Mouse (Mus musculus): ENCODE measurements at regions not wholly inside any gene's neighbourhood (a gene's known extent, or its start where the extent isn't known, plus 50 kb on each side); places are given as distances from the start of the nearest gene placed in this dataset.

DNA sequence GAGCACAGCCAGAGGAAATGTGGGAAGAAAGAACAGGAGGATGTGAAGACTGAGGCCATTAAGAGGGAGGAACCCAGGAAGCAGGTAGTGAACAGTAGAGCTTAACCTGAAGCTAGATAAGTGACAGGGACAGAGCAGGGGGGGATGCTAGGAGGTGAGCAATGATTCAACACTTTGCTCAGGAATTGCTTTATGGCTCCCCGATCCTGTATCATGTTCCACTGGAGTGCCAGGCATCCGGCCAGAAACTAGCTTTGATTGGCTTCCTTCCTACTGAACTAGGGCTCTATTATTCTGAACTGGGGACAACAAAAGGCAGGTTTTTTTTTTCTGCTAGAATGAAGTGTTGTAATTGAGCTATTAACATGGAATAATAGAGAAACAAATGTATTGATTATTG is 493.1 kb upstream of the Fat3 start:
- DNase-seq = no peak

DNA sequence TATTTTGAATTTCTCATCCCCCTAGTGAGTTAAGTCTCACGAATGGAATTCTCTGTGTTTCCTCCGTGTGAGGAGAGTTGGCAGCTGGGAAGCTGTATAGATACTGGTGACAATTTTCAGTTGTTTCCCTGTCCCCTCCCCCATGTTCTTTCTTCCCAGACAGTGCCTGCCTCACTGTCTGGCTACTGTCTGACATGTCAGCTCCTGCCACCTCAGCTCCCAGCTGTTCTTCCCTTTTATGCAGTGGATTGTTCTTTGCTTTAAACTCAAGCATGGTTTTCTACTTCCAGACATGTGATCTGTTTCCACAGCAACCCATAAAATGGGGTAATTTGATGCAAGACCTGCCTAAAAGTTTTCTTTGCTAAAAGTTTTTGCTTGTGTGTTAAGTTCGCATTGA is 487.0 kb upstream of the Fat3 start:
- peak; percentile 23 for DNase-seq

DNA sequence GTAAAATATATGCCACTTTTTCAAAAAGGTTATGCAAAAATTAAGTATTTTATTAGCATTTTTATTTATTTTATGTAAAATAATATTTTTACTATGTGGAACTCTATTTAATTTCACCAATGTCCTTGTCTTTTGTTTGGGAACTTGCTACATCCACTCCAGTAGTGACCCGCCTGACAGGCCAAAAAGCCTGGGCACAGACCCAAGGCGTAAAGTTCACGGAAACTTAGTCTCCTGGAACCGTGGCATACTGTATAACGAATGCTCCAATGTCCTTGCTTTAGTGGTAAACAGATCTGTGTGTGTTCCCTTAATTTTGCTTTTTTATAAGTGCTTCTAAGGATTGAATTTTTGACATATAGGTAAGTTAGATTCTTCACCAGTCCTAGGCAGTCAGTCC is 476.2 kb upstream of the Fat3 start:
- DNase-seq = no peak

DNA sequence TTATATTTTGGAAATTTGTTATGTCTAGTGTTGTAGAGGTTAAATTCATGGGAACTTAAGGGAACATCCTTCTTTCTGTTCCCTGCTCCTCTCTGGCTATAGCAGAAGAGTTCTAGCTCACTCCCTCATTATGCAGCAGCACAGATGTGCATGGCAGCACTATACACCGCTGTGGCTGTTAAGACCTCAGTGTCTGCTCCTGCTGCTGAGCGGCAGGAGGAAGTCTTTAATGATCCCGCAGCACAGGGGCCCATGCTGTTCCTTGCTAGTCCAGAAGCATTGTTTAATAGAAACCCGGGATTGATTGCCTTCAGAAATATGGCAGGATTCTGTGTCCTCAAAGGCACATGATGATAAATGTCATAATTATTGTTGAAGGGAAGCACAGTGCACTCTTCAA is 469.3 kb upstream of the Fat3 start:
- no peak for DNase-seq

DNA sequence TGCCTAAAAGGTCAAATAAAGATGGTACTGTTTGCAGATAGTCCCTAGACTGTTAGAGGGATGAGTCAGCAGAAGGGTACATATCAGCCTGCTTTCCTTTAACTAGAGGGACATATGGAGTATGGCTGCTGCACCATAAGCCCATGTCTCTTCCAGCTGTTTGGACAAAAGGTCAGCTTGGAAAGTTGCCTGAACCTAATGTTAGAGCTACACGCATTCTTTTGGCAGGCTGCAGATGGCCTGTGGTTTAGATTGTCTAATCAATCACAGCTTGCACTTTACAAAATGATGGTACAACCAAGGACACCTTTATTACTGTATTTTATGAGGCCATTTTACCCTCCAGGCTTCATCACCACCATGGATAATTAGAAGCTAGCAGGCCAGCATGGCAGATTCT is 432.5 kb upstream of the Fat3 start:
- DNase-seq = no peak

DNA sequence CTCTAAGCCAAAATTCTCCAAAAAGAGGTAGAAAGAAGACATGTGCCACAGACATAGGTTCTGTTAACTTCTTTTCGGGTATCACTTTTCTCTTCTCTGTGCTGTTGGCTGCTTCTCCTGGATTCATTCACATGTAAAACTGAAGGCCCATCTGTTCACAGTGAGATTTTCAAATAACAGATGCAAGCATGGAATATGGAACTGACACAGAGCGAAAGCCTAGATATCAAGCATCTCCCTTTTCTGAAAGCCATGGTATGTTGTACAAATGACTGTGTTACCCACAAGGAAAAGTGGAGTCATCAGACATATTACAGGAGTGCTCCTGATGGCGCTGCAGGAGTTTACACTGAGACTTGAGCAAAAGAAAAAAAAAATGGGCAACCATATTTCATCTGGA is 430.5 kb upstream of the Fat3 start:
- peak; percentile 66 for DNase-seq

DNA sequence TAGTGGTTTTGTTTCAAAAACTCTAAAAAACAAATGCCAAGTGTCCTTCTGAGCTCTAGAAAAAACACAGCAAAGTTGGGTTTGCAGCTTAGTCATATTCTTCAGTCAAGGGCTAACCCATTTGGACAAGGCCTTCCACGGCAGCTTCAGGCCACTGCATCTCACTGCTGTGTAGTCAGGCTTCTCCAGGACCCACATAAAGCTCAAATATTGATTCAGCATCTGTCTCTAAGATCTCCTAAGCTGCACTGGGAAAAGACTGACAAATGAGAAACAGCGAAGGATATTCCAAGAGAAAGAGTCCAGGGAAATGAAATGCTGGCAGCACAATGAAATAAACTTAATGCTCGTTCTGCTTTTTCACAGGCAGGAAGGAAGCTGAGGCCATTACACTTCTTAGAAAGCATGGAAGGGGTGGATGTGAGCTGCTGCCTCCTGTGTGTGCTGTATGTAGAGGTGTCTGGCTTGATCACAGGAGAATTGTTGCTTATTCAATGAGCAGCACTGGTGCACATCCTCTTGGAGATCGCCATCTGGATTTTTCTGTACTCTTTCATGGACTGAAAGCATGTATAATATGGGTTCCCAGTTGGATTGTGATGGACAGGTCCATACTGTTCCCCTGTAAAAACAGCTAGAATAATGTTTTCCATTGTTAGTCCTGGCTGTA is 425.4 kb upstream of the Fat3 start:
- no peak for DNase-seq

DNA sequence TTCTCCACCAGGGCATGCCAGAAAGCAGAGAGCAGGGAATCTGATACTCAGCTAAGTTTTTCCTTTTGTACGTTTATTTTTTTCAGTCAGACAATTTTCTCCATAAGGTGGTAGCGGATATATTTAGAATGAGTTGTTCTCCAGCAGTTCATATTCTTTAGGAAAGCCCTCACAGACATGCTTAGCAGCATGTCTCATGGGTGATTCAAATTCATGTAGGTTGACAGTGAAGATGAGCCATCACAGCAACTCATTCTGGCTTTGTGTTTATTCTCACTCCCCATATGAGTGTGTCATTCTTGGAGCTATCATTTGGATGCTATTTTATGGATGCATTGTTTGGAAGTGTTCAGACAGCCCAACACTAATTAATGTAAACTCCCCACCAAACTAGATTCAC is 424.2 kb upstream of the Fat3 start:
- DNase-seq = no peak

DNA sequence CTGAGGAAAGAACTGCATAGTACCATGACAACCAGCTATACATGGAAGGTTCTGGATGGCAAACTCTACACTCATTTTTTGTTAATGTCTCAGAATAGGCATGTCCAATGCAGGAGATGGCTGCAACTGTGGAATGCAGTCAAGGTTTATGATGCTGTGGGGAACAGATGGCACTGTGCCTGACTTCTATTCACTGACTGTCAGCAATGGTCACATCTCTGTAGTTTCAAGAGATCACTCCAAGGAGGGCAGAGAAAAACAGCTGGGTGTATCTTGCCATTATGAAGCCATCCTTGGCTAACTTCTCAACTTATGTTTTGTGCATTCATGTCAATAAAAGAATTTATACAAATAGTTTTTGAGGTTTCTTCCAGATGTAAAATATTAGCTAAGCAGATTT is 405.1 kb upstream of the Fat3 start:
- no peak for DNase-seq

DNA sequence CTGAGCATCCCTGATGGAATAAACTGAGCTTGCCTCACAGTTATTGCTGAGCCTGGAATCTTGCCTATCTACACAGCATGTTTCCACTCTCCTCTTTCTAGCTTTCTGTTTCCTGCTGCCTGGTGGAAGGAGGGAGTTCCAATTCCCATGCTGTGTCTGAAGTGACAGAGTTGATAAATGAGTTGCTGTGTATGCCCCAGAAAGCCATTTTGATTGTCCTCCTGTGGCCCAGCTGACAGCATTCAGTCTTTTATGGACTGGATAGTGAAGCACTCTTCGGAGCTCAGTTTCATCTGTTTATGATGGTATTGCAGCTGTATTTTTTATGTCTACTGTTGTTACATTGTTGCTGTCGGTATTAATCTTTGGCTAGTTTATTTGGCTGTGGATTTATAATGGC is 398.0 kb upstream of the Fat3 start:
- no peak for DNase-seq

DNA sequence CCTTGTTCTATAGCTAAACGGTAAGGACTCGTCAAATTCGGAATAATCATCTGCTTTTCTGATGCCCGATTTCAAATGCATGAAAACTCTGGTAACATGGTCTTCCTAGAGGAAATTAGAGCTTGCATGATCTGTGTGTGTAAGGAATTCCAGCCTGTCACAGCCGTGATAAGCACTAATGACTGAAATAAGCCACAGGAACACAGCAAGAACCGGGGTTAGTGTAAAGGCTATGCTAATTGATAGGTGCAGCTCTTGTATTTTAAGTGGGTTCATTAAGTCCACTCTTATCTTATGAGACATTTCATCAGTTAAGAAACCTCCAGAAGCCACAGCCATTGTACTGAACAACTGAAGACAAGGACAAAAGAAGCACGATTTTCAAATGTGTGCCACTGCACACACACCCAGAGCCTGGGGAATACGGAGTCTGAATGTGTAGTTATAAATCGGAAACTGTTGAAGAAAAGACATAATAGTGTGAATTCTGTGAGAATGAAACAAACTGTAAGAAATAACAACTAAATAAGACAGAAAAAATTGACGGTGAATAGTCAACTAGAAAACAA is 351.5 kb upstream of the Fat3 start:
- DNase-seq = no peak

DNA sequence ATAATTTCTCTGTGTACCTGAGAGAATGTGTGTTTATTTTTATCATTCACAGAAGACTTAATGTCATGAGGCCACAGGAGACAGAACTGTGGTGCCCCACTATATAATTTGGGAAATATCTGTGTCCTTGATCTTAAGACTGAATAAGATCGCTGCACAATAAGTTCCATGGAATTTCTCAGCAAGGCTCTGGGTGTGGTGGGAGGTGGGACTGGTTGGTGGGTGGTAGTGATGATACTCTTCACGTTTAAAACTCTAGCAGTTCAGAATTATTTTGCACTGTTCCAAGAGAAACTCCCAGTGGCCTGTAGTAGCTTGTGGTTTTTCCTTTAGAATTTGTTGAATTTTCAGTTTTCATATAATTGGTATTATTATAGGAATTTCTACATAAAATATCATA is 307.4 kb upstream of the Fat3 start:
- no peak for DNase-seq

DNA sequence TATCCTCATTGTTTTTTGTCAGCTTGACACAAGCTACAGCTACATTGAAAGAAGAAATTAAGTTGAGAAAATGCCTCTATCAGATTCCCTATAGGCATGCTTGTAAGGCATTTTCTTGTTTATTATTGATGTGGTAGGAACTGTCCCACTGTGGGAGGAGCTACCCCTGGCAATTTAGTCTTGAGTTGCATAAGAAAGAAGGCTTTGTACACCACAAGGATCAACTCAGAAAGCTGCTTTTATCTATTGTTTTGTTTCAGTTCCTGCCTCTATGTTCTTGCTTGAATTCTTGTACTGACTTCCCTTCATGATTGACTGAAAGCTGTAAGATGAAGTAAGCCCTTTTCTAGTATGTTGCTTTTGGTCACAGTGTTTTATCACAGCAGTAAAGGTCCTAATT is 271.8 kb upstream of the Fat3 start:
- DNase-seq = no peak

DNA sequence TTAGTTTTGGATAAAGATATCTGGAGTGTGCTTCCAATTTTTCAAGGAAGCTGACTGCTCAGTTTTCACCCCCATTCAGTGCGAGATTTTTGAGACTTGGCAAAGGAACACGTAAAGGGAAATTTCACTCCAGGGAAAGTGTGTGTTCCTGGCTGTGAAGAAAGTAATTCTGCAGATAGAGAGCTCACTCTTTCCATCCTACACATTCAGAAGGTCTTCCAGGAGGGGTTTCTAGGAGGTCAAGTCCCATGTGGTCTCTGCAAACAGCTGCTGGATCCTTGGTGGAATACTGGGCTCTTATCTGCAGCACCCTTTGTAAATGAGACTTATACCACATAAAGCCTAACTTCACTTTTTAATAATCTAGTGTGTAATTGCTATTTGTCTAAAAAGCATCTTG is 226.6 kb upstream of the Fat3 start:
- DNase-seq = no peak

DNA sequence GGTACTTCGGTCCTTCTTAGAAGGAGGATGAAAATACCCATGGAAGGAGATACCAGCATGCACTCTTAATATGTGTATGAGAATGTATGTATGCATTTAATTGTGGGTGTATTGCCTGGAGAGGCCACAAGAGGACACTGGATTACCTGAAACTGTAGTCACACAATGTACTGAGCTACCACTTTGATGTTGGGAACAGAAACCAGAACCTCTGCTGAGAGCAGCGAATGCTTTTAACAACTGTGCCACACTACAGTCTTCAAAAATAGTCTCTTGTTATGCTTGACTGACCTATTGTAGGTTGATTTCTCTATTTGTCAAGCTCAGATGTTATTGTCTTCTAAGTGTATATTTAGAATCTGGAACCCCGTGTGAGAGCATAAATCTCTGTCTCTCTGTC is 201.3 kb upstream of the Fat3 start:
- no peak for DNase-seq

DNA sequence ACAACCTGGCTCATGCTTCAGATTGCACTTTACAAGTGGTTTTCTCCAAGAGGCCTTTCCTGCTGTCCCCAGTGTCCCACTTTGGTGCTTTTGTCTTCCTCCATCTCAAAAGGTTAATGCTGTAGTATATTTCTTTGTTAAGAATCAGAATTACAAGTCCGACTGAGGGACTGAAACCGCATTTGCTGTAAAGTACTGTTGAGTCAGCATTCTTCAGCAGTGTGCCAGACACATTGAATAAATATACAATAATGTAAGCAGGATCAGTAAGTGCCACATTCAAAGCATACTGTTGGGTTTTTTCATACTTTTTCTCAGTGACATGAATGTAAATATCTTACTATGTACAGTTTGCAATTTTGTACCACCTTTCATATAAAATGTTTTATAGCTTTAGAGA is 160.4 kb upstream of the Fat3 start:
- no peak for DNase-seq

DNA sequence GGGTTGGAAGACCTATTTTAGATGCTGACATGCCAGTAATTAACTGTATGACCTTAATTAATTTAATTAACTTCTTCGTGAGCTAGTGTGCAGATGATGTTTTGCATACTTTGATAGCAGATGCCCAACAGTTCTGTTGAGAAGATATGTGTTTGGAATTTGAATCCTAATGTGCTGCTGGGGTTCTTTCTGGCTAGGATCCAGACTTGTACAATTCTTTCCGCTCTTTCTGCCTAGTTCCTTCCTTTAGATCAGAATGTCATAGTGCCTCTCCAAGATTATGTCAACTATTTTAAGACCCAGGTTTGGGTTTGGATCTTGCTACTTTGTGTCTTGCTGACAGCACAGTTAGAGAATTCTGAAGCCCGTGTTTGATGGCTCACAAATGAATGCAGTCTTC is 159.9 kb upstream of the Fat3 start:
- DNase-seq = no peak
